Mouse (Mus musculus): ENCODE measurements at regions not wholly inside any gene's neighbourhood (a gene's known extent, or its start where the extent isn't known, plus 50 kb on each side); places are given as distances from the start of the nearest gene placed in this dataset.

DNA sequence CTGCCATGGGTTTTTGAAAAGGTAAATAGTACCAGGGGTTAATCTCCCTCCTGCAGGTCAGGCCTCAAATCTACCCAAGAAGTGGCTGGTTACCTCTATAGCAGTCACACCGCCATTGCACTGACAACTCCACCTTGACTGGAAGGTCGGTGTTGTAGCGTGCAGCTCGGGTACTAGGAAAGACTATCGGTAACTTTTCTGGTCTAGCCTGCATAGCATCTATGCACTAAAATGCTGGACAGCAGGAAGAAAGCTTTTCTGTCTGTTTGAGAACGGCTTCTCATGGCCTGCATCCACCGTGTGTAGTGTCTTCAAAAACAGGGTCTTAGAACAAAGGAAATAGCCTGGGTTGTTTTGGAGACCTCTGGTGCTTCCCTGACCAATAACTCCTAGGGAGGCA is 88.8 kb downstream of the Bms1 start:
- DNase-seq, result no peak

DNA sequence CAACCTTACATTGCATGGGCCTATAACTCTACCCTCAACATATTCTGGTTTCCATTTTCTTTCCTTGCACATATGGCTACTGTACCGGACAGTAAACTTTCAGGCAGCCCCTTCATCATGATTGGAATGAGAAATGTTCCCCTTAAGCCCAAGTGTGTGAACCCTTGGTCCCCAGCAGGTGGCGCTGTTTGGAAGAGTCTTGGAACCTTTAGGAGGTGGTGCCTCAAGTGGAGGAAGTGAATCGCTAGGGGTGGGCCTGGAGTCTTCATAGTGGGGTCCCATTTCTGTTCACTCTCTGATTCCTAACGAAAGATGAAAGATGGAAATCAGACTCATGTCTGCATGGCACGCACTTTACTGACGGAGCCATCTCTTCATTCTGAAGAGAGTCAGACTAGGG is 91.8 kb downstream of the Bms1 start:
- no peak for DNase-seq

DNA sequence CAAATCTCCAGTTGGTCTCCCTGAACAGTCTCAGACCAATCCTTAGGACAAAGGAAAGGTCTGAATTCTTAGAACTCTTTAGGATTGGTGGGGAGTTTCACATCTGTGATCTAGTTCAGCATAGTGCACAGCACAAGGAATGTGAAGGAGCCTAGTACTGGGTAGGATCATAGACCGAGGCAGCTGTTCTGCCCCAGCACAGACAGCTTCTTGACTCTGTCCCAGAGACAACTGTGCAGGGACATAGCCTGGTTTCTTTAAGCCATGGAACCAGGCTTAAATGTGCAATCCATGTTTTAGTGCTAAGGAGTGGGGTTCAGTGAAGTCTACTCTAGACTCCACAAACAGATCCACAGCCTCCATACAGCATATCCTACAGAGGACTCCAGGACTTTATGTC is 93.6 kb downstream of the Bms1 start:
- DNase-seq, result no peak

DNA sequence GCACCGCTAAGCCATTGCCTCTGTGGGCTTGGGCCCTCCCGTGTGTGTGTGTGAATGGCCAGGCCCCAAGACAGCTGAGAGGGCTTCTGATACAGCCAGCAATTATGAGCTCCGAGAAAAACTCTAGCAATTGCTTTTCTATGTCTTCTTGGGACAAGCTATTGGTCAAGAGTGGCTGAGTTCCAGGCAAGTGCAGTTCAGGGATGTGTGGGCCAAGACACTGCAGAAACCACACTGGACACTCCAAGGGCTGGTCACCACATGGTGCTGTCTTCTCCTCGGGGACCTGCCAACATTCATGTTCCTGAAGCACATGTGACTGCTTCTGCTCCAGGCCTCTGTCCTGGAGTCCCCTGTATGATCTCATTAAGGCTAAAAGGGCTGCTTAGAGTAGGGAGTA is 94.7 kb downstream of the Bms1 start:
- DNase-seq, result no peak

DNA sequence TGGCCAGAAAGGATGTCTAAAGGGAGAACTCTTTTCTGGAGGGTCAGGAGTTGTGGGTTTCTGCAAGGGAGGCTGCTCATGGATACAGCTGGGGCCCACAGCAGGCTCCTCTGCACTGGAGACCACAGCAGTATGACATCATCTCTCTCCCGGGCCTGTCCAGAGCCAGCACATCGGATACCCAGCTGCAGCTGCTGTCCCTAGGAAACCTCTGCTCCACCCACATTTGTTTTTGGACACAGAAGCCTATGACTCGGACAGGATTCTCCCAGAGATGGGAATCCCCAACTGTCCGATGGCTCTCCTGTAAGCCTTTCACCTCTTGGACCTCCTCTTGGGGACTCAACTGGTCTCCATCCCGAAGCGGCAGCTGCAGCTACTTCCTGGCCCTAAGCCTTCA is 96.2 kb downstream of the Bms1 start:
- no peak for DNase-seq

DNA sequence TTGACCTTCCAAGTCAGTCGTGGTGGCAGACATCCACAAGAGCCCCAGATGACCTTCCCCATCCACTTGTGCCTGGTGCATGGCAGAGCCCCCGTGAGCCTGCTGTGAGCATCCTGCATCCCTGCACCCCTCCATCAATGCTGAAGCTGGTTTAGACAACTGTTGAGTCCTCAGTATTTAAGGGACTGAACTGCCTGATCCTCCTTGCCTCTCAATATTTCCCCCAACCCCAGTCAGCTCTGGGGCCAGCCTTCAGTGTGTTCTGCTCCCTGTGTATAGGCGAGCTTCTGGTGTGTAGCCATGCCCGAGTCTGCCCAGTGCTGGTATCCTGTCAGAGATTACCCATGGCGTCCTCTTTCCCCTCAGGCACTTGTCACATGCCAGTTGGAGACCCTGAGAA is 96.6 kb downstream of the Bms1 start:
- no peak for DNase-seq

DNA sequence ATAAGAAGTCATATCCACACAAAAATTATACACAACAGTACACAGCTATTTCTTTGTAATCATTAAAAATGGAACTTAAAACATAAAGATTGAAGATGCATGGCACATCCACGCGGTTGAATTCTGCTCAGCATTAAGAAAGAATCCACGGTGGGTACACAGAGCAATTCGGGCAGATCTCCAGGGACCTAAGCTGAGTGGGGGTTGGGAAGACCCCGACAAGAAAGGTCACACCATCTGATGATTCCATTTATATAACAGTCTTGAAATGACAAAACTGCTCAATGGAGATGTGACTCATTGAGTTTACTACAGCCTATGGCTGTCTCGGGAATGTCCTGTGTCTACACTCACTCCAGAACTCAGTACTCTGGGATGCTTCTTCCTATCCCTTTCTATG is 97.2 kb downstream of the Bms1 start:
- no peak for DNase-seq

DNA sequence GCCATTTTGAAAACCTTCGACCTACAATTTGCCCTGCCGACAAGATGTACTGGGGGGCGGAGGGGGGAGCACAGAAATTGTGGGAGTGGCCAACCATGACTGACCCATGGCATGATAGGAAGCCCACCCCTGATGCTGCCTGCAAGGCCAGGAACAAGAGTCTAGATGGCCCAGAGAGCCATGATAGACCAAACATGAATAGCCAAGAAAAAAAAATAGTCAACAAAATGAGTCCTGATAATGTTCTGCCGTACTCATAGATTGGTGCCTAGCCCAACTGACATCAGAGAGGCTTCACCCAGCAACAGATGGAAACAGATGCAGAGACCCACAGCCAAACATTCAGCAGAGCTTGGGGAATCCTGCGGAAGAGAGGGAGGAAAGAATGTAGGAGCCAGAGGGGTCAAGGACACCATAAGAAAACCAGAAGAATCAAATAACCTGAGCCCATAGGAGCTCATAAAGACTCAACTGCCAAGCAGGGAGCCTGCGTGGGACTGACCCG is 99.2 kb downstream of the Bms1 start:
- no peak for DNase-seq

DNA sequence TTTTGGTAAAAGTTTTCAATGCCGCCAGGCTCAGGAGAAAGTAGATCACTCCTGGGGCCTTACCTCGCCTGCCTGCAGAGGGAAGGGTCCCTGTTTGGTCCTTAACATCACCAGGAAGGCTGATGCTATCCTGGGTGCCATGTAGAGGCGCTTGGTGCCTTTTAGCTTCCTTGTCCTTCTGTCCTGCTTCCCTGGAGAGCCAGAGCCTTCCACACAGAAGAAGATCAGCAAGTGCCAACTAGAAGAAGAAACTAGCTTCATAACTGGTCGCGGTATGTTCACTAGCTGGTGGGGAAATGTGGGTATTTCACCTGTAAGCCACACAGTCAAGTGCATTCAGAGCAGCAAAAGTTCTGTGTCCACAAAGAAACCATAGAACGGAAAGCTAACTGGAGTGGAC is 103.4 kb downstream of the Bms1 start:
- no peak for DNase-seq

DNA sequence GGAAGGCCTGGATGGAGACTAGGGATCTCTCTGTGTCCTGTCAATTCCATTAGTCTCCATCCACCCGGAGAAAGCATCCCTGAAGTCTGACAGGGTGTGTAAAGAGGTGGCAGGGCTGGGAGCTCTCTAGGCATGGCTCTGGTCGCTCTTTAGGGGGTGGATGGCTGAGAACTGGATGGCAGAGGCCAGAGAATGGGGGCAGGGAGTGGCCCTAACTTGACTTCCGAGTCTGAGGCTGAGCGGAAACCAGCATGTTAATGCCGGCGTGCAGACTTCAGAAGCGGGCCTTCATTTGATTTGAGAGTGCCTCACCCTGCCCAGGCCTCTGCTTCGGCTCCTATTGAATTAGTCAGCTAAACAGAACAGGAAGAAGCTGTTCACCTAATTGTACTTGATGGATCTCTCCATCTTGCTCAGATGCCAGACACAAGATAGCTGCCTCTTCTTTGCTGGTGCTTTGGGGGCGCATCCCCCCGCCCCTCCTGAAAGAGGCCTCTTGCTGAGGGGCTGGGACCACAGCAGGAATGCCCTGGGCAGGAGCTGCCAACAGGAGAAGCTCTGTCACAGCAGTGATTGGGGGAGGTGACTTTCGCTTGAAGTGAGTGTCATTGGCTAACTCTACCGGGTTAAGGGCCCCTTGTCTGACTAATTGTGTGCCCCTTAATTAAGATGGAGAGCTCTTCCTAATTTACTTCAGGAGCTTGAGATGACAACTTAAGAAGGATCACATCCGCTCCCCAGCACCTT is 104.2 kb downstream of the Bms1 start:
- DNase-seq, result no peak

DNA sequence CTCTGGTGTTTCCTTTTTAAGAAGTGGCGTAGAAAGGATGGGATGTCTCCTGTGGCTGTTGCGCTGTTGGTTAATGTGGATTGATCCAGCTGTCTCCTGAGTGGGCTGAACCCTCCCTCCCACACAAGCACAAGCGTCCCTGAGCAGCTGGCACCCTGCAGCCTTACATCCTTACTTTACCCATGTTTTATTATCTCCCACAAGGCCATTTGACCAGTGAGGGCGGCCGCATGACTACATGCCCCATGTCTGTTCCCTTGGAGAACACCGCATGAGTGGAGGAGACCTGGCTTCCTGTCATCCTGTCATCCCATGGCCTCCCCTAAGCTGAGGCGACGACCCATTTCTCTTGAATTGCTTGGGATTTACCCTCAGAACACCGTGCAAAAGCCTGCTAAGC is 108.2 kb downstream of the Bms1 start:
- DNase-seq, result no peak

DNA sequence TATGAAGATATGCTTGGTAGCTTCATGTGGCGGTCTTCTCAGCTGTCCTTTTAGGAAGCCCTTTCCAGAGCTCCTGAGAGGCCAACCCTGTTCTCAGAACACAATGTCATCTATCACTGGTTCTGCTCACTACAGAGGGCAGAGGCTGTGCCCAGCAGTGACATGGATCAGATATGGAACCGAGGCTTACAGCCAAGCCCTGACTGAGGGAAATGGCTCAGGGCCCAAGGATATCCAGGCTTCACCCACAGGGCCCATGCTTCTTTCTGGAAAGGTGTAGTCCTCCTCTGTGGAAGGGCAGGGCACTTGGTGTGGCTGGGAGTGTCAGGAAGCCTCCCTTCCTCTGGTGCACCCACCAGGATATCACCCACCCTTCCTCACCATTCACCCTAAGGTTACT is 109.4 kb downstream of the Bms1 start:
- no peak for DNase-seq

DNA sequence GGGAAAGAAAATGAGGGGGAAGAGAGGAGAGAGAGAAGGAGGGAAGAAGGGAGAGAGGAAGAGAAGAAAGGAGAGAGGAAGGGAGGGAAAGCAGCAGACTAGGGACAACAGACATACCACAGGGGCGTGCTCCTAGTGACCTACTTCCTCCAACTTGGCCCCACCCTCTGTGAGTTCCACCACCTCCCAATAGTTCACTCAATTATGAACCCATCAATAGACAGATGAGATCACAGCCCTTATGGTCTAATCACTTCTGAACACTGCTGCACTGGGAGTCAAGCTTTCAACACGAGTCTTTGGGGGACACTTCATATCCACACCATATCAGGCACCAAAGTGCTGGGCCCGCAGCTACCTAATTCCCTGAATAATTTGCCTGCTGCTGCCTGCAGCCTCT is 110.7 kb downstream of the Bms1 start:
- DNase-seq, result no peak

DNA sequence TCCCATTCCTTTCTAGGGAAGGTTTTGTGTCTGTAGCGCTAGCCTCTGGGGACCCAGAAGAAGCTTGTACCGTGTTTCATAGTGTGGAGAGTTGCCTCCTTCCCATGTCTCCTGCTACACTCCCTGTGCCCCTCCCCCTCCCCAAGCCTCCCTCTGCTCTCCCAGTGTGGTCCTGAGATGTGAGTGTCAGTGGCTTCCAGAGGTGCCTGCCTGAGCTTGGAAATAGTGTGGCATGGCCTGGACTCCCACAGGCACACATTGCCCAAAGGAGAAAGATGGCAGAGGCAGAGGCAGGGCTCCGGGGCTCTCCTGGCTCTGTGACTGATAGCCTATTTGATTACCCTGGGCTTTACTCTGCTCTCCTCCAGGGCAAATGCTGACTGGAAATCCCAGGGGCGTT is 110.0 kb upstream of the Ret start:
- no peak for DNase-seq

DNA sequence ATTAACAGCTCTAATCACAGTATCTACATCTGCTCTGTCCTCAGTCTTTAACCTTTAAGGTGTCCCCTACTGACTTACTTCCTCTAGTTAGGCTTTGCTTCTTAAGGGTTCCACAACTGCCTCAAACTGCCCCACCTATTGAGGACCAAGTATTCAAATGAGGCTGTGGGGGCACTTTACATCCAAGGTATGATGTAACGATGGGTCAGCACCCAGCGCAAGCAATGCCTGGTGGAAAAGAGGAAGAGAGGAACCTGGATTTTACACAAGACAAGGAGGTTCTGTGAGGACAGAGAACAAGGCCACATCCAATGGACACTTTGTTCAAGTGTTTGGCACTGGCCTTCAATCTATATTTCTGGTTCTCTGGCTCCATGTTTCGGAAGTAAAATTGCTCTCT is 107.7 kb upstream of the Ret start:
- no peak for DNase-seq

DNA sequence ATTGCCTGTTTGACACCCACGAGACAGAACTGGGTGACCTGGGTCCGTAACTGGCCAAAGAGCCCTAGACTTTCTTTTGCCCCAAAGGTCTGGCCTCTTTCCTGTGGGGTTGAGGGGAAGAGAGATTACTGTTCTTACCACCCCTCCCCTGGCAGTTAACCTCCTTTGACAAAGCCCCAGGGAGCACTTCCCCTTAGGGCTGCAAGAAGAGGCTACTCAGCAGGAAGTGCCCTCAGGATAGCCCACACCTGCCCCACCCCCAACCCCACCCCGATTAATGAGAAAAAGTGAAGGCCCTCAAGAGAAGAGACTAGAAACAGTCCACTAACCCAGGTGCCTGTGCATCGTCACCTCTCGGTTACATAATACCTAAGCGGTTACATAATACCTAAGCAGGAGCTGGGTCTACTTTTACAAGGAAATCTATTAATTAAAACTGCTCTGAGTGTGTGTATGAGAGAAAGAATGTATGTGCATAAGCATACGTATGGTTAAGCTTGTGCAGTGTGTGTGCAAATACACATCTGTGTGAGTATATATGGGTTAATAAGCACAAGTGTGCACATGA is 105.3 kb upstream of the Ret start:
- peak; percentile 53 for DNase-seq

DNA sequence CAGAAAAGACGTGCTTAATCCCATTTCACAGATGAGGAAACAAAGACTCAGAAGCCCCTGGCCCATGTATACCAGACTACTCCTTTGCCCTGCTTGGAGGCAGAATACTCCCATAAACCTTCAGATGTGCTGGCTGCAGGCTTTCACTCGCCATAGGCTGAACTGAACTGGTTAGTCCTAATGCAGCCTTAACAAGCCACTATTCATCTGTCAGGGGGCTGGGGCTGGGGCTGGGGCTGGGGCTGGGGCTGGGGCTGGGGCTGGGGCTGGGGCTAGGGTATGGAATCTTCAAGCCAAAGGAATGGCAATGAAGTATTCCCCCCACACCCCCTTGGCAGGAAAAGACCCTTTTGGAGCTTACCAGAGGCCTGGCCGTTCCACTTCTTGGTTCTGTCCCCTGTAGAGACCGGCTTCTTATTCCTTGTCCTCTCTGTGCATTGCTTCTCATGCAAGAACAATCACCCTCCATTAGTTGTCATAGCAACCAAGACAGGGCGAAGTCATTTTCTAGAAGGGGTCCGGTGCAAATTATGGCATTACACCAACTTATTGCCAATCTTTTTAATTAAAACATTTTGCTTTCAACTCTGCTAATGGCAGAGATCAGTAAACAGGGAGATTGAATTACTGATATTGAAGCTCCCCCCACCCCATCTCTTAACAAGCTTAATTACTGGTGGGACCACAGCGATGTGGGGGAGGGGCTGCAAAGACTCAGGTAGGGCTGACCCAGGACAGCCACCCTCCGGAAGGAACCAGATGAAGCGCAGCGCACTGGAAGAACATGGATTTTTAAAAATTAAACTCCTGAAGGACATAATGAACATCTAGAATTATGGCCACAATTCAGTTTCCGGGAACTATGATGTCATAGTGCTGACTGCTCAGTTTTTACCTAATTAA is 104.6 kb upstream of the Ret start:
- peak; percentile 7 for DNase-seq

DNA sequence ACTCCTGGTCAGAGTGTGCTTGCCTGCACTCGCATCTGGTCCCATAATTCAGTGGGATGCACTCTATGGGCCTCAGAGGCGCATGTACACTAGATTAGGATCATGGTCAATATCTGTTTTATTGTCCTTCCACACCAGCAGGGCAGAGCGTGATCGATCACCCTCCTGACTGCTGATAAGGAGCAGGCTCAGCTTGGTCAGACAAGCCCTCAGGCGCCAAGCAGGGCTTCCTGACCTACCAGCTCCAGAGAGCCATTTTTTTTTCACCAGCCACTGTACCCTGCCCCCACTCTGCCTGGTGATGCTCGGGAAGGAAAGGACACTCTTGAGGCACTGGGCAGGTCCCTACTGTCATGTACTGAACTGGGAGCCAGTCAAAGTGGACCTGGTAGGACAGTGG is 103.3 kb upstream of the Ret start:
- no peak for DNase-seq

DNA sequence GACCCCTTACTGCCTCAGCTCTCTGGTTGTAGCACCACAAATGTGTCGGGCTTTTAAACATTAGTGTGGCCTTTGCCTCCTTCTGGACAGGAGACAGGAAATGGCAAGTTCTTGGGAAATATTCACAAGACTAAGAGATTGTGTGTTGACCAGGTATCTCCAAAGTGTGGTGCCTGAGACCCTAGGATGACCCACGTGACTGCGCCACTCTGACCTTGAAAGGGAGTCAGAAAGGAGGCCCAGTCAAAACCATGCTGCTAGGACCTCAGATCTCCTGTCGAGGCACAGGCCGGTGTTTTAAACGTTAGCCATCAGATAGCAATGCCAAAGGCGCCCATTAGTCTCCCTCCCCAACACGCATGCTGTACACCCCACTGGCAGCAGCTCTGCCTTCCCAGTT is 100.1 kb upstream of the Ret start:
- DNase-seq, result no peak

DNA sequence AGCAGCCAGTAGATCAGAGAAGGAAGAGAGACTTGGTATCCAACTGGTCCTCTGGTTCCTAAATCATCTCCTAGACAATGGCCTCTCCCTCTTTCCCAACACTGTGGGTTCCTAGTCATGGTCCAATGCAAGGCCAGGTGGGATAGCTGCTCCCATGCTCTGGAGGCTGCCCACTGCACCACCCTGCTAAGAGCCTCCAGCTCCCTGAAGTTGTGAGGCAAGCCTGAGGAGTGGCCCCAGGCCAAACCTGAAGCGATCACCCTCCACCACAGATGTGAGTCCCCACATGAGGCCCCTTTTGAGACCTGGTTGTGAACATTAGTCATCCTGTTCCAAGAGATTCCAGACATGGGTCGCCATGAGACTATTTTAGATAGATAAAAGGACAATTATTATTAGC is 96.5 kb upstream of the Ret start:
- no peak for DNase-seq

DNA sequence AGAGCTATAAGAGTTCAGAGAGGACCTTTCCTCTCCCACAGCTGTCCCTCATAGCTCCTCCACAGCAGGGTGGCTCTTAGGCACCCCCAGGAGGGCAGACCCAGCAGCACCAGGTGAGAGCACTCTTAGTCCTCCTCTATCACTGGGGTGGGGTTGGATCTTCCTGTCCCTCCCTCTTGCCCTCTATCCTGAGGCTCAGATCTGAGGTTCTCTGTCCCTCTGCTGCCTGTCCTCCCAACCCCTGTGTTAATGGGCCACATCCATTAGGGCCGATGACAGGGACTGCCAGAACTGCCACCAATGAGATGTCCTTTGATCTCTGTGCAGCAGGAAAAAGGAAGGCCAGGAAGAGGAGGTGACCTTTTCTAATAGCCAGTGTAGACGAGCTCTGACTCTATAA is 95.4 kb upstream of the Ret start:
- DNase-seq, result no peak

DNA sequence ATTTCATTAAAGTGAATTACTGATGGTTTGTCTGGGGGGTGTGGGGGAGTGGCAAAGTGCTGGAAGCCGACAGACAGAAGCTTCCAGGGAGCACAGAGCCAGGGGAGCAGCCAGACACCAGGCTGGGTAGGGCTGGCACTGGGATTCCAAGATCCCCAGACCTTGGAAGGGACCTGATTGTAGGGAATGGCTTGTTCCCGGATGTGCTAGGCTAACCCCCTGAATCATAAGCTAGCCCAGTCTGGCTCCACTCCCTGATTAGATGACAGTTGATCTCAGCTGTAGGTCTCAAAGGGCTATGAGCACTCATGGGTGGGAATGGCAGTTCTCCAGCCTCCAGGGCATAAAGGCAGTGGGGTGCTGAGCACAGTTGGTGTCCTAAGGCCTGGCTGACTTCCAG is 94.8 kb upstream of the Ret start:
- no peak for DNase-seq

DNA sequence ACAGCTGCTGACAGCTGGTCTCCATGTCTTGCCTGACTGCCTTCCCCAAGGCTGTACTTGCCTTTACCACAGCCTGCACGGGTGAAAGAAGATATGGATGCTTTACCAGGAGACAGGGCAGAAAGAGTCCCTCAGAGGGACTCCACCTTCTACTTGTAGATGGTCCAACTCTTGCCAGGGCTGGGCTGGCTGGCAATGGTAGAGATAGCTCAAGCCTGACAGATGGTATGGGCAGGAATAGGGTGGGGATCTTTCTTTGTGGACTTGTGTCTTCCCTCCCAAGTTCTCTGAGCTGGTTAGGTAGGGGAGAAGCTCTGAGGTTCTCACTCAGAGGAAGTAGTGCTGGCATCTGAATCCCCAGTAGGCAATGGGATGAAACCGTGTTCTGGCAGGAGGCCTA is 93.9 kb upstream of the Ret start:
- no peak for DNase-seq

DNA sequence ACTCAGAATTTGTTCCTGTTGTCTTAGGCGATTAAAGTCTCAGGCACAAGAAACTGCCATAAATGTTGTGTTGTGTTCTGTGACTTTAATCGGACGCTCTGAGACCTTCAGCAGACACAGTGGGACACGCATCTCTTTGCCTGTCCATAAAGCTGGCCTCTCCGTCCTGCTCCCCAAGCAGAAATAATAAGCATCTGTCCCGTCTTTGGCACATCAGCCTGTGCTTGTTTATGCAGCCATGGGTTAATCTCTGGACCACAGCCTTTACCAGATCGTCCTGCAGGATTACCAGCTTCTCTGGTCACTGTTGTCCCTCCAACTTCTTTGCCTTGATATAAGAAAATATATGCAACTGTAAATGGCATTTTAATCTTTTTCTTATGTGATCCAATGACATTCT is 87.7 kb upstream of the Ret start:
- no peak for DNase-seq

Data from kidney, adult 9 months (tissue).